In genomic region chr5:112908169-112908614, GRCm38 (mm10) we compare ENCODE assay signal across 11 mouse cellular contexts. TPM values are rescaled to one million over a fixed set of nuclear protein-coding genes. Genes with fewer than 3 reads are reported as not detected.
DNase-seq lines count a peak whose midpoint lies in the region; ATAC-seq and TF ChIP-seq lines count a peak whose summit lies in the region.
"Had no signal": no experiment of that assay in that cellular context is flagged by ENCODE, and none has a peak within 500 bp of the region (broad histone marks: within the 10 kb centered on the region; RNA-seq: fewer than 3 reads in every experiment).

No protein-coding gene starts in this region.

- H3K9me3 ChIP-seq in lung, embryonic 14.5 days (ENCODE audit: low read depth, low read length), result no peaks in the 10 kb centered on the region
- no peaks in the 10 kb centered on the region for H3K9me3 ChIP-seq in kidney, postnatal 0 days (replicated peaks; ENCODE audit: low read length)

- no peaks in the 10 kb centered on the region for H3K4me1 ChIP-seq in lung, embryonic 14.5 days (ENCODE audit: insufficient read depth)
- peaks cover 8% of the 10 kb centered on the region for H3K4me1 ChIP-seq in lung, adult 2 months (ENCODE audit: control insufficient read depth, insufficient read depth, low read length)
- H3K4me1 ChIP-seq in kidney, postnatal 0 days (replicated peaks; ENCODE audit: insufficient read depth, low read length), result no peaks in the 10 kb centered on the region

- H3K4me2 ChIP-seq in lung, embryonic 14.5 days, result no peak overlapping the region
- no peak overlapping the region for H3K4me2 ChIP-seq in kidney, postnatal 0 days (ENCODE audit: low read length)
- H3K4me2 ChIP-seq: embryonic facial prominence, embryonic 13.5 days had no signal

- H3K27me3 ChIP-seq in lung, embryonic 14.5 days (ENCODE audit: insufficient read depth, low read length), result no peaks in the 10 kb centered on the region
- no peaks in the 10 kb centered on the region for H3K27me3 ChIP-seq in kidney, postnatal 0 days (ENCODE audit: insufficient read depth, low read length)
- H3K27me3 ChIP-seq: embryonic facial prominence, embryonic 13.5 days had no signal

- WGBS in lung, embryonic 14.5 days, result 21% methylated on average over 2 of the region's 2 CpGs
- 28% methylated on average over 2 of the region's 2 CpGs for WGBS in lung, adult 2 months
- 33% methylated on average over 2 of the region's 2 CpGs for WGBS in kidney, postnatal 0 days

- TF ChIP-seq POLR2A in lung, adult 2 months (IDR thresholded peaks at IDR 0.05; ENCODE audit: borderline replicate concordance, extremely low read depth, low read depth, low read length), result no peak

- DNase-seq in embryo, embryonic 10 days (ENCODE audit: low spot score), result peak; percentile 43
- no peak for DNase-seq in embryo, embryonic 9.5 days (ENCODE audit: extremely low spot score)
- DNase-seq in lung, embryonic 14.5 days, result peak; percentile 27
- DNase-seq in lung, adult 2 months, result no peak
- peak; percentile 75 for DNase-seq in kidney, postnatal 0 days (ENCODE audit: low spot score)
- DNase-seq in retina, postnatal 1 day, result no peak
- DNase-seq in cerebellum, adult 11 months, result no peak
- no peak for DNase-seq in layer of hippocampus, adult 9-10 months (ENCODE audit: low spot score)
- DNase-seq: B cell, adult 2 months had no signal

- no peak for ATAC-seq in lung, embryonic 14.5 days (ENCODE audit: insufficient read depth)
- no peak for ATAC-seq in kidney, postnatal 0 days (replicated peaks; ENCODE audit: low FRiP score, low read depth)

- no peak overlapping the region for H3K9ac ChIP-seq in lung, embryonic 14.5 days
- no peak overlapping the region for H3K9ac ChIP-seq in kidney, postnatal 0 days (ENCODE audit: low read depth, low read length)
- H3K9ac ChIP-seq: embryonic facial prominence, embryonic 13.5 days; liver, embryonic 14.5 days had no signal

- no peaks in the 10 kb centered on the region for H3K36me3 ChIP-seq in lung, embryonic 14.5 days (ENCODE audit: insufficient read depth)
- no peaks in the 10 kb centered on the region for H3K36me3 ChIP-seq in kidney, postnatal 0 days (ENCODE audit: insufficient read depth, low read length)
- H3K36me3 ChIP-seq: embryonic facial prominence, embryonic 13.5 days had no signal

- peak overlapping the region; percentile 46; the same call in 1 of the 2 replicates for H3K27ac ChIP-seq in lung, embryonic 14.5 days (ENCODE audit: low read depth)
- H3K27ac ChIP-seq in kidney, postnatal 0 days, result no peak overlapping the region
- H3K27ac ChIP-seq: embryonic facial prominence, embryonic 13.5 days; liver, embryonic 14.5 days had no signal

- H3K4me3 ChIP-seq in lung, embryonic 14.5 days (ENCODE audit: low read depth, low read length), result no peak overlapping the region
- H3K4me3 ChIP-seq in lung, adult 2 months (replicated peaks; ENCODE audit: extremely low read depth, low read depth, low read length), result no peak overlapping the region
- no peak overlapping the region for H3K4me3 ChIP-seq in kidney, postnatal 0 days (replicated peaks; ENCODE audit: low read depth, low read length)
- H3K4me3 ChIP-seq: embryonic facial prominence, embryonic 13.5 days had no signal

- no peak for TF ChIP-seq CTCF in lung, embryonic 14.5 days (IDR thresholded peaks at IDR 0.05; ENCODE audit: low read depth)
- no peak for TF ChIP-seq CTCF in lung, adult 2 months (IDR thresholded peaks at IDR 0.05; ENCODE audit: insufficient read depth, low read length)
- TF ChIP-seq CTCF in kidney, postnatal 0 days (IDR thresholded peaks at IDR 0.05; ENCODE audit: low read depth), result no peak

RNA-seq across cellular contexts. Expression of gene Myo18b, which starts 12.0 kb away (rescaled TPM):
- 0.70 and 0.80 TPM in 2 replicates for polyA plus RNA-seq in lung, embryonic 14.5 days (2014; fragmentation: Nextera tagmentation; extraction: Ambion mirVana)
- polyA plus RNA-seq in lung, adult 2 months (2012; rRNA removed), result 1.9 and 5.5 TPM in 2 replicates
- 0.08 and 0.13 TPM in 2 replicates for polyA plus RNA-seq in kidney, postnatal 0 days (2015; fragmentation: Nextera tagmentation; extraction: Ambion mirVana)

Comparison
In these comparisons a context has a peak if more than half of its experiments do, and no peak if none do; other contexts are left out.
1. DNase-seq: peak in embryo, embryonic 10 days (single experiment), lung, embryonic 14.5 days (single experiment) and kidney, postnatal 0 days (single experiment); none in embryo, embryonic 9.5 days (single experiment), lung, adult 2 months (single experiment), retina, postnatal 1 day (single experiment), cerebellum, adult 11 months (single experiment) and layer of hippocampus, adult 9-10 months (single experiment).